Mouse (Mus musculus) liver, adult 2 months (tissue): ENCODE results near the gene Catsperd. TPM values are rescaled to one million over a fixed set of nuclear protein-coding genes. Genes with fewer than 3 reads are reported as not detected.

Experiments used
- DNase-seq: peaks from one replicate; pipeline ENCODE4 v3.0.0-alpha.2; 2011; ENCODE audit warnings: low read depth, low spot score; ENCODE audit errors: extremely low read depth
- H3K27ac ChIP-seq: fragments of 200-500 bp; replicated peaks from 2 replicates; pipeline ENCODE4 v1.5.1; 2012; ENCODE audit warnings: low read depth, mild to moderate bottlenecking, control low read depth, inconsistent platforms, low read length; ENCODE audit not compliant: insufficient read depth
- H3K27me3 ChIP-seq: fragments of 200-500 bp; 2 replicates; pipeline ENCODE4 v1.6.1; 2012; ENCODE audit warnings: mild to moderate bottlenecking, moderate library complexity, low read length, inconsistent platforms; ENCODE audit not compliant: control insufficient read depth, insufficient read depth
- H3K36me3 ChIP-seq: fragments of 200-500 bp; 2 replicates; pipeline ENCODE4 v1.6.1; 2012; ENCODE audit warnings: low read length, inconsistent platforms; ENCODE audit not compliant: control insufficient read depth, insufficient read depth
- H3K4me1 ChIP-seq: fragments of 200-500 bp; 2 replicates; pipeline ENCODE4 v1.6.1; 2011; ENCODE audit warnings: low read length; ENCODE audit not compliant: control insufficient read depth, insufficient read depth
- H3K4me3 ChIP-seq: fragments of 200-500 bp; 2 replicates; pipeline ENCODE4 v1.5.1; 2011; ENCODE audit warnings: low read depth, mild to moderate bottlenecking, control low read depth, low read length, moderate library complexity; ENCODE audit not compliant: insufficient read depth
- H3K79me2 ChIP-seq: fragments of 200-500 bp; 2 replicates; pipeline ENCODE4 v1.6.1; 2012; ENCODE audit warnings: inconsistent platforms, mild to moderate bottlenecking, low read length, moderate library complexity; ENCODE audit not compliant: control insufficient read depth, insufficient read depth
- H3K9ac ChIP-seq: fragments of 200-500 bp; 2 replicates; pipeline ENCODE4 v1.6.1; 2012; ENCODE audit warnings: low read depth, mild to moderate bottlenecking, control low read depth, inconsistent platforms, low read length
- CTCF ChIP-seq: fragments of 200-500 bp; IDR thresholded peaks from 2 replicates; pipeline ENCODE4 v1.5.1; 2011; ENCODE audit warnings: low read depth, low read length, control low read depth
- POLR2A ChIP-seq: fragments of 200-500 bp; IDR thresholded peaks from 2 replicates; pipeline ENCODE4 v1.6.1; 2011; ENCODE audit warnings: low read length, control low read depth; ENCODE audit not compliant: insufficient read depth; ENCODE audit errors: extremely low read depth
- WGBS: fragments of 180-500 bp; shearing (Covaris S2); methylation state at CpG from one replicate; pipeline ENCODE4 v1.1.7; 2018; 5-methylcytosine and 5-hydroxymethylcytosine counted together
- polyA plus RNA-seq: library from polyadenylated mRNA; depleted of rRNA; stranded (reverse); fragments of >200 nt; gene quantifications from 2 replicates; pipeline ENCODE4 v1.2.3, GENCODE M21; 2012
- total RNA-seq: library from RNA; depleted of rRNA; stranded (reverse); fragments of >200 nt; gene quantifications from 2 replicates; pipeline ENCODE4 v1.2.3, GENCODE M21; 2014

Gene Catsperd
- total and polyA plus RNA-seq, 2 experiments, result 1.0 to 4.0 TPM

- DNase-seq, result no peak
- no peak overlapping the region for H3K9ac ChIP-seq
- no peaks in the 10 kb centered on the region for H3K36me3 ChIP-seq
- no peak for TF ChIP-seq CTCF
- no peak for TF ChIP-seq POLR2A
- WGBS, result 89% methylated on average over 8 of the region's 8 CpGs
- no peak overlapping the region for H3K27ac ChIP-seq
- peaks cover 14% of the 10 kb centered on the region; the same call in 1 of the 2 replicates for H3K79me2 ChIP-seq
- no peak overlapping the region for H3K4me3 ChIP-seq
- H3K4me1 ChIP-seq, result peaks cover 5% of the 10 kb centered on the region
- H3K27me3 ChIP-seq, result no peaks in the 10 kb centered on the region
These were observed 41.8 kb downstream of the Catsperd start for GRCm38 (mm10) chr17:56669766-56670165.

DNA sequence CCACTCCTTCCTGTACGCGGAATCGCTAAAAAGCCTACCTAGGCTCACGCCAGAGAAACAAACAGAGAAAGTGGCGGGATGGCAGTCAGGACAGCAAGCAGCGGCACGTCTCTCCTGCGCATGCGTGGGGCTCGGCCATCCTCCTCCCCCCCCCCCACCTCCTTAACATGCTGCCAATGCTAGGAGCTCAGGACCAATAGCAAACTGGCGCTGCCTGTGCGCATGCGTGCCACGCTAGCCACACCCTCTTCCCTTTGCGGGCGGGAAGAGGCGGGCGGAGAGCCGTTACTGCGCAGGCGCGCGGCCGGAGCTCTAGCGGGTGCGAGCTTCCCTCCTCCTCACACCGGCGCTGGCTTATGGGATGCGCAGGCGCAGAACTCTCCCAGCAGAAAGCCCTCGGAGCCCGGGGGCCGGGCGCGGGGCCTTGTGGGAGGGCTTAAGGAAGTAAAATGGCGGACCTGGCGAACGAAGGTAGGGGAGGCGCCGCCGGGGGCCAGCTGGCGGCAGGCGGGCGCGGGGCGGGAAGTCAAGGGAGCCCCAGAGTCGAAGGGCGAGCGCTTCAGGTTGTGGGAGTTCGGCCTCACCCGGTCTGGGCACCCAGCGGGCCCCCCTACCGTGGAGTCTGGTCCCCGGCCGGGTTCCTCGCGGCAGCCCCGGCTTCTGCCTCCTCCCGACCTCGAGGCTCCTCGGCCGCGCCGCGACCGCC lies 45.2 kb downstream of the Catsperd start, which contains the start of gene Ranbp3:
TSS of gene Ranbp3 (plus strand) at position 354 of the 706 bp plus-strand sequence.
- H3K4me3 ChIP-seq, result peak within 1 kb of the TSS; percentile 98
- H3K36me3 ChIP-seq, result no peaks in the 10 kb centered on the region
- H3K4me1 ChIP-seq, result peaks cover 5% of the 10 kb centered on the region
- peak; percentile 95 for DNase-seq
- peak within 1 kb of the TSS; percentile 79 for H3K27ac ChIP-seq
- no peaks in the 10 kb centered on the region for H3K27me3 ChIP-seq
- TF ChIP-seq POLR2A, result peak; percentile 76
- TF ChIP-seq CTCF, result no peak
- under 1% methylated on average over 61 of the region's 66 CpGs for WGBS
- peaks cover 43% of the 10 kb centered on the region; the same call in 1 of the 2 replicates for H3K79me2 ChIP-seq
- H3K9ac ChIP-seq, result peak within 1 kb of the TSS; percentile 92

- H3K27me3 ChIP-seq, result no peaks in the 10 kb centered on the region
- peak overlapping the region; percentile 98 for H3K4me3 ChIP-seq
- no peak for DNase-seq
- H3K36me3 ChIP-seq, result no peaks in the 10 kb centered on the region
- TF ChIP-seq POLR2A (no peak), CTCF (no peak)
- WGBS, result 2% methylated on average over 34 of the region's 37 CpGs
- H3K27ac ChIP-seq, result peak overlapping the region; percentile 57
- H3K4me1 ChIP-seq, result peaks cover 5% of the 10 kb centered on the region
- H3K9ac ChIP-seq, result peak overlapping the region; percentile 92
- peaks cover 45% of the 10 kb centered on the region; the same call in 1 of the 2 replicates for H3K79me2 ChIP-seq
These were observed 45.9 kb downstream of the Catsperd start for GRCm38 (mm10) chr17:56673647-56674416.

- DNase-seq, result peak; percentile 55
- Histone ChIP-seq H3K9ac (no peak overlapping the region), H3K36me3 (no peaks in the 10 kb centered on the region), H3K27ac (no peak overlapping the region), H3K4me1 (peaks cover 37% of the 10 kb centered on the region), H3K27me3 (no peaks in the 10 kb centered on the region), H3K4me3 (no peak overlapping the region), H3K79me2 (peaks cover 50% of the 10 kb centered on the region)
- WGBS, result 38% methylated on average over 4 of the region's 4 CpGs
- TF ChIP-seq POLR2A (no peak), CTCF (no peak)
These were observed 53.8 kb downstream of the Catsperd start for GRCm38 (mm10) chr17:56681791-56682190.

DNA sequence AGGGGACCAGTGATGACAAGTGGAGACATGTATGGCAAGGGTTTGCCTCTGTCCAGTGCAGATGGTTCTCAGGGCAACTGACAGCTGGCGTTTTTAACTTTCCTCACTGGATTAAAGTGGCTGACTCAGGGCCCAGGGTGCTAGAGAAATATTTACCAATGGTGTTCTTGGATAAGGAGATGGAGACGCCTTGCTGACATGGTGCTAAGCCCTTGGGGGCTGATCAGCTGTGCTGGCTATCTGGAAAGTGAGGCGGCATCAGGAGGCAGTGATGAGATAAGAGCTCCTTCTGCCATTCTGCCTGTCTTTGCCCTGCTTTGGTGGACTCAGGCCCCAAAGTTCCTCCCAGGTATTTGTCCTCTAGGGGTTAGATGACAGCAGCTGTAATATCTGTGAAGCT lies 54.9 kb downstream of the Catsperd start:
- no peaks in the 10 kb centered on the region; the same call in 1 of the 2 replicates for H3K36me3 ChIP-seq
- peaks cover 45% of the 10 kb centered on the region for H3K4me1 ChIP-seq
- H3K79me2 ChIP-seq, result peaks cover 39% of the 10 kb centered on the region
- 65% methylated on average over 3 of the region's 3 CpGs for WGBS
- H3K9ac ChIP-seq, result no peak overlapping the region
- no peaks in the 10 kb centered on the region for H3K27me3 ChIP-seq
- peak overlapping the region; percentile 61 for H3K27ac ChIP-seq
- no peak for TF ChIP-seq POLR2A
- TF ChIP-seq CTCF, result no peak
- H3K4me3 ChIP-seq, result no peak overlapping the region
- no peak for DNase-seq
